Mouse (Mus musculus): ENCODE measurements around the gene Ptgs1. TPM values are rescaled to one million over a fixed set of nuclear protein-coding genes. Genes with fewer than 3 reads are reported as not detected.

Gene Ptgs1
- polyA plus RNA-seq, 1 experiment from 2014 or later: 30.3 TPM

DNA sequence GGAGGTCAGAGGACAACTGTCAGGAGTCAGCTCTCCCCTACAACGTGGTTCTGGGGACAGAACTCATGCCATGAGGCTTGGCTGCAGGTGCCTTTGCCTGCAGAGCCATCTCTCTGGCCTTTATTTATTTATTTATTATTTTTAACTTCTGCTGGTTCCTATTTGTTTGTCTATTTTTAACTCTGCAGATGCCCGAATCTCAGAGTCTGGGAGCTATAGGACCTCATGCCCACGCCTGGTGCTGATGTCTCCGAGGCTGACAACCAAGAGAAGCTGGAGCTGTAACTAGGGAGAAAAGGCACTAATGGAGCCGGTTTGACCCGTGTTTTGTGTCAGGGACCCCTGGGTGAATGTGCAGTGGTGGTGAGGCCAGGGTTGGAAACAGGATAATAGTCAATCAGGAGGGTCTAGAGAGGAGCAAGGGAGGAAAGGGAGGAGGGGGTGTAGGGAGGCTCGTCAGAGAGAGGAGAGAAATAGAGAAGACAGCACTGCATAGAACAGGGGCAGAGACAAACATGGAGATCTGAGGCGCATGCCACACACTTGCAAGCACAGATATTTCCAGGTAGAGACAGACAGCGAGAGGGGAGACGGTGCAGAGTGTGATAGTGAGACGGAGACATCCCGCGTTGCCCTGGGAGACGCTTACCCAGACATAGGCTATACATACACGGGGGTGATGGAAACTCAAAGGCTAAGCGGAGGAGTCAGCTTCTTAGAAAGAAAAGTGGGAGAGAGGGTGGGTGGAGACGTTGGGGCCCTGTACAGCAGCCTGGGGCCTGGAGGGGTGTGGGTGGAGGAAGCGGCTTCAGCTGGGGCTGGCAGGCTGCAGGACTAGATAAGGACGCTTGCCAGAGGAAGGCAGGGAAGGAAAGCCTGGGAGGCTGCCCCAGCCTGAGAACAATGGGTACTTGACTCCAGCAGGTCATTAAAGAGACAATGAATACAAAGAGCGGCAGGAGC lies 32.0 kb upstream of the Ptgs1 start:
- Histone ChIP-seq H3K4me1 (replicated peaks; ENCODE audit: control insufficient read depth, insufficient read depth, low read length) (peaks cover 41% of the 10 kb centered on the region), H3K4me3 (ENCODE audit: low read depth, low read length) (peak overlapping the region; percentile 34), H3K27me3 (replicated peaks; ENCODE audit: control insufficient read depth, insufficient read depth, low read length) (peaks cover 24% of the 10 kb centered on the region), H3K4me2 (peak overlapping the region; percentile 65), H3K9ac (ENCODE audit: low read depth, low read length) (peak overlapping the region; percentile 65), H3K27ac (ENCODE audit: low read depth, low read length) (peak overlapping the region; percentile 91), H3K36me3 (ENCODE audit: control insufficient read depth, insufficient read depth, low read length) (no peaks in the 10 kb centered on the region), H3K9me3 (ENCODE audit: control insufficient read depth, low read length) (no peaks in the 10 kb centered on the region)
- WGBS: 13% methylated on average over 20 of the region's 20 CpGs
- DNase-seq (ENCODE audit: low spot score) (peak; percentile 80), ATAC-seq (replicated peaks; ENCODE audit: low FRiP score) (peak; percentile 98)

DNA sequence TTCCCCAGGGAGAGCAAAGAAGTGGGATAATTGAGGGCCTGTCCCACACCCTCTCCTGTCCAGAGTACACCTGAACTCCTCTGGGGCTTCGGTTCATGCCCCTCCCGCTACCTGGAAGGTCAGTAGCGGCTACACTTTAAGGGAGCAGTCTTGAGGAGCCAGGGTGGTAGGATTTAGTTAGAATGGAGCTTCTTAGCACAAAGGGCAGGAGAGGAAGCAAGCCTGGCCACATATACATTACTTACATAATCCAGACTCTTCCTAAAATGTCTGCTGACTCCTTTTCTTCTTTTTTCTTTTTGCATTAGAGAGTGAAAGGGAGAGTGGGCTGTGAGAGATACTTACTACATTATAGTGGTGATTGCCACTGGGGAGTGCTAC lies 31.4 kb upstream of the Ptgs1 start:
- Histone ChIP-seq H3K27me3 (replicated peaks; ENCODE audit: control insufficient read depth, insufficient read depth, low read length) (peaks cover 29% of the 10 kb centered on the region), H3K27ac (ENCODE audit: low read depth, low read length) (peak overlapping the region; percentile 91), H3K9ac (ENCODE audit: low read depth, low read length) (peak overlapping the region; percentile 65), H3K4me3 (ENCODE audit: low read depth, low read length) (peak overlapping the region; percentile 34; the same call in 1 of the 2 replicates), H3K9me3 (ENCODE audit: control insufficient read depth, low read length) (no peaks in the 10 kb centered on the region), H3K36me3 (ENCODE audit: control insufficient read depth, insufficient read depth, low read length) (no peaks in the 10 kb centered on the region), H3K4me2 (peak overlapping the region; percentile 65), H3K4me1 (replicated peaks; ENCODE audit: control insufficient read depth, insufficient read depth, low read length) (peaks cover 45% of the 10 kb centered on the region)
- DNase-seq (ENCODE audit: low spot score) (no peak), ATAC-seq (replicated peaks; ENCODE audit: low FRiP score) (peak; percentile 35; the same call in 1 of the 2 replicates)
- 12% methylated on average over 3 of the region's 3 CpGs for WGBS

DNA sequence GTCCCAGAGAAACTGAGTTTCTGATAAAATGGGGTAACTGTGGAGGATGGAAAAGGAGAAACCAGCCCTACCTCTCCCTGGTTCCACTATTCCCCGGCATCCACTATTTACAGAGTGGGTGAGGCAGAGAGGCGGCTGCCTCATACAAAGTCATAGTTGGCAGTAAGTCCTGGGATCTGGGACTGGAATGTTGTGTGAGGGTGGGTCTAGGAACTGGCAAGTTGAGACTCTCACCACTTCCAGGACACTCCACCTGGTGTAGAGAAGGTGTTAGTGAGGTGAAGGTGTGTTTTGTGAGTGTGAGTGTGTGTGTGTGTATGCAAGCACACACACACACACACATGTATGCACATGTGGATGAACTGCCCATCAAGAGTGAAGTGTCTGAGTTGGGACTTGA lies 29.4 kb upstream of the Ptgs1 start:
- DNase-seq (ENCODE audit: low spot score): no peak
- H3K9ac ChIP-seq (ENCODE audit: low read depth, low read length): no peak overlapping the region
- WGBS: 84% methylated on average over 2 of the region's 2 CpGs
- no peak overlapping the region for H3K27ac ChIP-seq (ENCODE audit: low read depth, low read length)
- no peak overlapping the region for H3K4me2 ChIP-seq
- no peak for ATAC-seq (replicated peaks; ENCODE audit: low FRiP score)
- no peaks in the 10 kb centered on the region for H3K36me3 ChIP-seq (ENCODE audit: control insufficient read depth, insufficient read depth, low read length)
- H3K4me3 ChIP-seq (ENCODE audit: low read depth, low read length): no peak overlapping the region
- H3K4me1 ChIP-seq (replicated peaks; ENCODE audit: control insufficient read depth, insufficient read depth, low read length): peaks cover 48% of the 10 kb centered on the region
- H3K27me3 ChIP-seq (replicated peaks; ENCODE audit: control insufficient read depth, insufficient read depth, low read length): peaks cover 37% of the 10 kb centered on the region
- no peaks in the 10 kb centered on the region for H3K9me3 ChIP-seq (ENCODE audit: control insufficient read depth, low read length)

DNA sequence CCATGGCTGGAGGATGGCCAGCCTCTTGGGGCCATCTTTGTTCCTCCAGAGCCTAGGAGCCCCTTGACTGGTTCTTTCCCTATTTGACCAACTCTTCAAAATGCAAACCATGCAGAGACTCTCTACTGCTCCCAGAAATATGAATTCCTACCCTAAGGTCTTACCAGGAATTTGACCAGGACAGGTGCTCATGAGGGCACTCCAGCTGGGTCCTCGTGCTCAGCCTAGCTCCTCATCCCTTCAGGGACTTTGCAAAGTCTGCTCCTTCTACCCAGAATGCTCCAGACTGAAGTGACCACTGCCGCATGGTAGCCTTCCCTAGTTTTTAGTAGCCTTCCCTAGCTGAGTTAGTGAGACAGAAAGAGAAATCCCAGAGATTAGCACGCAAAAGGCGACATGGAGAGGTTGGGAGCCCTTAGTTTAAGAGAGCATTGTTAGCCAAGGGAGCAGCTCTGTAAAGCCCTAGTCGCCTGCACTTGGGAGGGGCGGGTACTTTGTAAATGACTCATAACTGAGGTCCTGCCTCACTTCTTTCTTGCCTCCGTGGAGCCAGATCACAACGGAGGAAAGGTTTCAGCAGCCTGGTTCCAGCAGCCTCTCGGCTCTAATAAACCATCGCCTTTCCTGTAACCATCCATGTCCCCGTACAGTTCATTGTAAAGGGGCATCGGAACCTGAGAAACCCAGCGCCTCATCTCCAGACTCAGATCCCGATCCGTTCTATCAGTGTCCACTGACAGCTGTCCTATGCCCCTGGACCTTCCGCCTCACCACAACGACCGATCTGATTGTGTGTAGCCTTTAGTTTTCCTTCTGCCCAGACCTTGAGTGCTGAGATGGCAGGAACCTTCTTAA lies 28.2 kb upstream of the Ptgs1 start:
- no peak overlapping the region for H3K27ac ChIP-seq (ENCODE audit: low read depth, low read length)
- peak overlapping the region; percentile 92 for H3K4me2 ChIP-seq
- H3K4me3 ChIP-seq (ENCODE audit: low read depth, low read length): no peak overlapping the region
- ATAC-seq (replicated peaks; ENCODE audit: low FRiP score) (no peak), DNase-seq (ENCODE audit: low spot score) (no peak)
- 28% methylated on average over 18 of the region's 18 CpGs for WGBS
- H3K4me1 ChIP-seq (replicated peaks; ENCODE audit: control insufficient read depth, insufficient read depth, low read length): peaks cover 37% of the 10 kb centered on the region
- H3K9me3 ChIP-seq (ENCODE audit: control insufficient read depth, low read length): no peaks in the 10 kb centered on the region
- no peaks in the 10 kb centered on the region for H3K36me3 ChIP-seq (ENCODE audit: control insufficient read depth, insufficient read depth, low read length)
- peaks cover 37% of the 10 kb centered on the region for H3K27me3 ChIP-seq (replicated peaks; ENCODE audit: control insufficient read depth, insufficient read depth, low read length)
- H3K9ac ChIP-seq (ENCODE audit: low read depth, low read length): no peak overlapping the region

DNA sequence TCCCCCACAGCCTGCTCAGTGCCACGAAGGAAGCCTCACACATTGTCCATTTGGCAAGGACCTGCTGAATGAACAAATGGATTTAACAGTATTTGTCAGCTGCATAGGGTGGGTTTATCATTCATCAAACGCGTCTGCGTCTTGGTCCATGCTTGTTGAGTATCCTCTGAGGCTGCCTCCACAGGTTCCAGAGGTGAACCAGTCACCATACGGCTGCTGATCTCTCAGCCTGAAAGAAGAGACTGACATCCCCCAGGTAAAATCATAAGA lies 27.7 kb upstream of the Ptgs1 start:
- ATAC-seq (replicated peaks; ENCODE audit: low FRiP score): no peak
- no peak overlapping the region for H3K9ac ChIP-seq (ENCODE audit: low read depth, low read length)
- WGBS: 19% methylated on average over 5 of the region's 5 CpGs

DNA sequence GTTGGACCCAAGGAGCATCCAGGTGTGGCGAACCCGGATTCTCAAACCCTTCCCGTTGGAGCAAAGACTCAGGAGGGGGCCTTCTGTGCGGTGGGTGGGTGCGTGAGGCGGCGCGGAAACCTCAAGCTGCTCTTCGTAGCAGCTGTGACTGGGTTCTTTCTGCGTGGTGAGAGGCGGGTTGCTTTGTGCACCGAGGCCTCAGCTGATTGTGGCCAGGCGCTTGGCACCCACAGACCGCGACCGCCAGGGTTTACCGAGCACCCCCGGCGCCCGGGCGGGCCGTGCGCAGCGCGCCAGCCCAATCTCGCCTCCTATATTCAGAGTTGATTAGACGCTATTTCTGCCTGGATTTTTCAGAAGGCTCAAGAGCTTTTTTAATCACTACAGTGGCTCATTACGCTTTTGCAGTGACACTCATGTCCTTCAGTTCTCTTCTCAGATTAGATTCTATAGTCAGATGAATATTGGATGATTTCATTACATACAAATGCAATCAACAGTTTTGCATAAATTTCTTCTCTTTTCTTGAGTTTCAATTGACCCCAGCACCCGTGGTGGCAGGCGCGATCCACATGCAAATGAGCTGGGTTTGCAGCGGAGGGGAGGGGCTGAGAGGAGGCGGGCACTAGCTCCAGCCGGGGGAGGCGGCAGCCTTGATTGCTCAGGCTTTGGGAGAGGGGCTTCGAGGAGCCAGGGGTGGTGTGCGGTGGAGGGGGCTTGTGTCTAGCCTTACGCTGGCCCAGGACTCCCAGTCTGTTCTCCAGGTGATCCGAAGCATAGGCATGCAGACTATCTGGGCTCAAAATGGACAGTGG lies 27.0 kb upstream of the Ptgs1 start:
- DNase-seq (ENCODE audit: low spot score) (peak; percentile 49), ATAC-seq (replicated peaks; ENCODE audit: low FRiP score) (no peak)
- Histone ChIP-seq H3K4me3 (ENCODE audit: low read depth, low read length) (peak overlapping the region; percentile 51), H3K9ac (ENCODE audit: low read depth, low read length) (peak overlapping the region; percentile 22; the same call in 1 of the 2 replicates), H3K27me3 (replicated peaks; ENCODE audit: control insufficient read depth, insufficient read depth, low read length) (peaks cover 37% of the 10 kb centered on the region), H3K27ac (ENCODE audit: low read depth, low read length) (no peak overlapping the region), H3K36me3 (ENCODE audit: control insufficient read depth, insufficient read depth, low read length) (no peaks in the 10 kb centered on the region), H3K4me2 (peak overlapping the region; percentile 92), H3K9me3 (ENCODE audit: control insufficient read depth, low read length) (no peaks in the 10 kb centered on the region), H3K4me1 (replicated peaks; ENCODE audit: control insufficient read depth, insufficient read depth, low read length) (peaks cover 26% of the 10 kb centered on the region)
- 1% methylated on average over 39 of the region's 39 CpGs for WGBS

More for the DNA sequence above, 27.7 kb upstream of the Ptgs1 start:
- Histone ChIP-seq H3K36me3 (ENCODE audit: control insufficient read depth, insufficient read depth, low read length) (no peaks in the 10 kb centered on the region), H3K9me3 (ENCODE audit: control insufficient read depth, low read length) (no peaks in the 10 kb centered on the region), H3K27me3 (replicated peaks; ENCODE audit: control insufficient read depth, insufficient read depth, low read length) (peaks cover 37% of the 10 kb centered on the region), H3K4me1 (replicated peaks; ENCODE audit: control insufficient read depth, insufficient read depth, low read length) (peaks cover 32% of the 10 kb centered on the region), H3K27ac (ENCODE audit: low read depth, low read length) (no peak overlapping the region), H3K4me2 (peak overlapping the region; percentile 92), H3K4me3 (ENCODE audit: low read depth, low read length) (peak overlapping the region; percentile 51; the same call in 1 of the 2 replicates)
- no peak for DNase-seq (ENCODE audit: low spot score)

DNA sequence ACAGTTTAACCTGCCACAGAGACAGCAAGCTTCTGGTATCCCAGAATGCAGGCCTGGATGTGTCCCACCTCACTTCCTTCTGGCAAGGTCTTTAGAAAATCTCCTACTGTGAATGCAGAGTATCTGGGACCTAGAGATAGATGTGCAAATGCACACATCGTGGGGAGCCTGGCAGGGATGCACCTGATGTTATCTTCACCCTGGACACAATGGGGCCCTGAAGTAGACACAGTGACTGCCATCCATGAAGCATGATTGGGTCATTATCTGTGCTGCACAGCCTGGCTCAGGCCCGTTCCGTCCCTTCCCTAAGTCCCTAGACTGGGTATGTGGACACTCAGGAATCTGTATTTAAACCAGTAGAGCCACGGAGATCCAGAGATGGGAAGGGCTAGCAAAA lies 25.6 kb upstream of the Ptgs1 start:
- ATAC-seq (replicated peaks; ENCODE audit: low FRiP score): peak; percentile 30; the same call in 1 of the 2 replicates
- no peak overlapping the region for H3K9ac ChIP-seq (ENCODE audit: low read depth, low read length)
- no peak for DNase-seq (ENCODE audit: low spot score)
- no peak overlapping the region for H3K4me2 ChIP-seq
- WGBS: 49% methylated on average over 4 of the region's 4 CpGs
- H3K4me3 ChIP-seq (ENCODE audit: low read depth, low read length): no peak overlapping the region
- H3K27ac ChIP-seq (ENCODE audit: low read depth, low read length): no peak overlapping the region
- peaks cover 39% of the 10 kb centered on the region for H3K27me3 ChIP-seq (replicated peaks; ENCODE audit: control insufficient read depth, insufficient read depth, low read length)
- no peaks in the 10 kb centered on the region for H3K36me3 ChIP-seq (ENCODE audit: control insufficient read depth, insufficient read depth, low read length)
- H3K9me3 ChIP-seq (ENCODE audit: control insufficient read depth, low read length): no peaks in the 10 kb centered on the region
- peaks cover 20% of the 10 kb centered on the region for H3K4me1 ChIP-seq (replicated peaks; ENCODE audit: control insufficient read depth, insufficient read depth, low read length)

DNA sequence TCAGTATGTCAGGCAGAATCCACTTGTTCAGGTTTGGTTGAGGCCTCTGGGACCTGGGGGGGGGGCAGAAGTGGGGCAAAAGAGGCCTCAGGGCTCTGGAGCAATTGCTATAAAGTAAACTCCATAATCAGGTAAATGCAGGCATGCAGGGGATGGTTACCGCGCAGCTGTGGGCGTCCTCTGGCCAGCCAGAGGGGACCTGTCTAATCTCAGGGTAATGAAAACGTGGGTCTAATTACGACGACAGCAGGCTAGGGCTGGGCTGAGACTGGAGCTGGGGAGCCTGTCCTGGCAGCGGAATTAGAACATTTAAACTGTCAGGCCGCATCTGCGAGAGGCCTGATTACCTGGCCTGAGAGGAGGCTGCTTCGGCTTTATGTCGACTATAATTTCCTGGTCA lies 23.2 kb upstream of the Ptgs1 start:
- H3K9me3 ChIP-seq (ENCODE audit: control insufficient read depth, low read length): no peaks in the 10 kb centered on the region
- H3K27ac ChIP-seq (ENCODE audit: low read depth, low read length): no peak overlapping the region
- H3K4me1 ChIP-seq (replicated peaks; ENCODE audit: control insufficient read depth, insufficient read depth, low read length): peaks cover 17% of the 10 kb centered on the region; the same call in 1 of the 2 replicates
- no peak overlapping the region for H3K9ac ChIP-seq (ENCODE audit: low read depth, low read length)
- no peak overlapping the region for H3K4me3 ChIP-seq (ENCODE audit: low read depth, low read length)
- no peaks in the 10 kb centered on the region for H3K36me3 ChIP-seq (ENCODE audit: control insufficient read depth, insufficient read depth, low read length)
- H3K27me3 ChIP-seq (replicated peaks; ENCODE audit: control insufficient read depth, insufficient read depth, low read length): peaks cover 42% of the 10 kb centered on the region
- ATAC-seq (replicated peaks; ENCODE audit: low FRiP score): no peak
- DNase-seq (ENCODE audit: low spot score): no peak
- H3K4me2 ChIP-seq: no peak overlapping the region
- 53% methylated on average over 11 of the region's 11 CpGs for WGBS
